Mouse (Mus musculus) forebrain, embryonic 16.5 days (tissue): ENCODE results near the gene Prkca. TPM values are rescaled to one million over a fixed set of nuclear protein-coding genes. Genes with fewer than 3 reads are reported as not detected.

Experiments used
- ATAC-seq: fragments of 200-750 bp; cut with Nextera tagmentation; 2 replicates; pipeline ENCODE4 v1.8.0; 2017; ENCODE audit warnings: mild to moderate bottlenecking, moderate library complexity
- H3K27ac ChIP-seq: fragments of 300-500 bp; sonication (generic); 2 replicates; pipeline ENCODE4 v1.5.1; 2014; ENCODE audit warnings: low read length, control low read depth
- H3K27me3 ChIP-seq: fragments of 300-500 bp; sonication (generic); replicated peaks from 2 replicates; pipeline ENCODE4 v1.6.1; 2014; ENCODE audit warnings: low read length; ENCODE audit not compliant: control insufficient read depth, insufficient read depth
- H3K36me3 ChIP-seq: fragments of 300-500 bp; sonication (generic); 2 replicates; pipeline ENCODE4 v1.6.1; 2014; ENCODE audit not compliant: control insufficient read depth, insufficient read depth
- H3K4me1 ChIP-seq: fragments of 300-500 bp; sonication (generic); replicated peaks from 2 replicates; pipeline ENCODE4 v1.6.1; 2014; ENCODE audit warnings: low read length; ENCODE audit not compliant: control insufficient read depth, insufficient read depth
- H3K4me2 ChIP-seq: fragments of 300-500 bp; sonication (generic); 2 replicates; pipeline ENCODE4 v1.6.1; 2014; ENCODE audit warnings: mild to moderate bottlenecking, low read length, control low read depth
- H3K4me3 ChIP-seq: fragments of 300-500 bp; sonication (generic); replicated peaks from 2 replicates; pipeline ENCODE4 v1.5.1; 2014; ENCODE audit warnings: mild to moderate bottlenecking, low read length, control low read depth
- H3K9ac ChIP-seq: fragments of 300-500 bp; sonication (generic); replicated peaks from 2 replicates; pipeline ENCODE4 v1.6.1; 2014; ENCODE audit warnings: low read depth, low read length, control low read depth
- H3K9me3 ChIP-seq: fragments of 300-500 bp; sonication (generic); 2 replicates; pipeline ENCODE4 v1.6.1; 2016; ENCODE audit warnings: low read length; ENCODE audit not compliant: control insufficient read depth
- WGBS: fragments of 180-500 bp; shearing (Covaris S2); extraction: QIAGEN DNeasy Blood & Tissue Kit; methylation state at CpG from one replicate; pipeline ENCODE4 v1.1.7; 2014; 5-methylcytosine and 5-hydroxymethylcytosine counted together
- polyA plus RNA-seq: library from polyadenylated mRNA; unstranded; fragments of >200 nt; fragmentation: Nextera tagmentation; extraction: Ambion mirVana; gene quantifications from 2 replicates; pipeline ENCODE4 v1.2.1, GENCODE M21; 2015

The Prkca gene
- polyA plus RNA-seq, 1 experiment from 2014 or later: 7.5 TPM

GRCm38 (mm10) chr11:107936929-107937328 lies 406.8 kb downstream of the Prkca start:
- no peak for ATAC-seq
- H3K9ac ChIP-seq: no peak overlapping the region

GRCm38 (mm10) chr11:107931721-107932120 lies 412.0 kb downstream of the Prkca start:
- H3K9ac ChIP-seq: no peak overlapping the region
- ATAC-seq: no peak
- no peaks in the 10 kb centered on the region for H3K36me3 ChIP-seq
- 87% methylated on average over 7 of the region's 7 CpGs for WGBS
- no peaks in the 10 kb centered on the region for H3K4me1 ChIP-seq
- H3K27ac ChIP-seq: no peak overlapping the region
- no peak overlapping the region for H3K4me3 ChIP-seq
- no peaks in the 10 kb centered on the region for H3K9me3 ChIP-seq
- no peaks in the 10 kb centered on the region for H3K27me3 ChIP-seq
- H3K4me2 ChIP-seq: no peak overlapping the region

More at GRCm38 (mm10) chr11:107936929-107937328, 406.8 kb downstream of the Prkca start:
- no peaks in the 10 kb centered on the region for H3K9me3 ChIP-seq
- no peaks in the 10 kb centered on the region for H3K27me3 ChIP-seq
- peaks cover 6% of the 10 kb centered on the region; the same call in 1 of the 2 replicates for H3K36me3 ChIP-seq
- no peak overlapping the region for H3K4me2 ChIP-seq
- H3K4me3 ChIP-seq: no peak overlapping the region
- H3K27ac ChIP-seq: no peak overlapping the region
- H3K4me1 ChIP-seq: no peaks in the 10 kb centered on the region
- WGBS: 95% methylated on average over 2 of the region's 2 CpGs

- 88% methylated on average over 11 of the region's 11 CpGs for WGBS
- Histone ChIP-seq H3K4me1 (no peaks in the 10 kb centered on the region), H3K36me3 (no peaks in the 10 kb centered on the region), H3K9ac (no peak overlapping the region), H3K9me3 (no peaks in the 10 kb centered on the region), H3K27me3 (no peaks in the 10 kb centered on the region), H3K4me2 (no peak overlapping the region), H3K4me3 (no peak overlapping the region), H3K27ac (no peak overlapping the region)
- ATAC-seq: no peak
Observed at GRCm38 (mm10) chr11:107931288-107931687, 412.4 kb downstream of the Prkca start.

GRCm38 (mm10) chr11:107929712-107930111 lies 414.0 kb downstream of the Prkca start:
- Histone ChIP-seq H3K9ac (no peak overlapping the region), H3K27me3 (no peaks in the 10 kb centered on the region), H3K4me1 (no peaks in the 10 kb centered on the region), H3K27ac (no peak overlapping the region), H3K4me2 (no peak overlapping the region), H3K9me3 (no peaks in the 10 kb centered on the region), H3K4me3 (no peak overlapping the region), H3K36me3 (no peaks in the 10 kb centered on the region)
- no peak for ATAC-seq
- 65% methylated on average over 3 of the region's 3 CpGs for WGBS

DNA sequence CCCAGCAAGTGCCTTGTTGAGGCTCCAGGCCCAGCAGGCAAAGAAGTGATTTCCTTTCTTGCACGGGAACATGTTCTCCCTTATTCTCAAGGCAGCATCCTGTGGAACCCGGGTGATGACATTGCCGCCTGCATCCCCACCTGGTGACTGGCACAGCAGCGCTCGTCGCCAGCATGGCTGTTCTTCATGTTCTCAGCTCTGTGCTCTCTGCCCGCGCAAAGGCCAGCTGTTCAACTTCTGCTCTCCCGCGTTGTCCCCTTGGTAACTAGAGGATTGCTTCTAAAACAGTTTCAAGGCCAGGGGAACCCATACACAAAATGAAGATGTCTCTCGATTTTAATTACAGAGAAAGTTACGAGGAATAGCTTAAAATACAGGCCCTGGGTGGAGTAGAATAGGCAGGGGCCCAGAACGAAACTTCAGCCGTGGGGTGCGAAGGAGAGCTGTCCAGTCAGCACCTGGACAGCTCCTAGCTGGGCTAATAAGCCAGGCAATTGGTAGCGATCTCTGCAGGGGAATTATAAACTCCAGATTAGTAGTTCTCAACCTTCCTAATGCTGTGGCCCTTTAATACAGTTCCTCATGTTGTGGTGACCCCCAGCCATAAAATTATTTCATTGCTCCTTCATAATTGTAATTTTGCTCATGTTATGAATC lies 423.7 kb downstream of the Prkca start:
- ATAC-seq: no peak
- Histone ChIP-seq H3K4me1 (peaks cover 13% of the 10 kb centered on the region), H3K27ac (no peak overlapping the region), H3K9me3 (no peaks in the 10 kb centered on the region), H3K36me3 (no peaks in the 10 kb centered on the region), H3K4me2 (no peak overlapping the region), H3K9ac (no peak overlapping the region), H3K4me3 (no peak overlapping the region), H3K27me3 (0 out of 2 replicates have a peak, but pooled peaks cover 2% of the 10 kb centered on the region)
- 35% methylated on average over 16 of the region's 16 CpGs for WGBS

- Histone ChIP-seq H3K27me3 (peaks cover 2% of the 10 kb centered on the region; the same call in 1 of the 2 replicates), H3K4me3 (no peak overlapping the region), H3K4me2 (no peak overlapping the region), H3K9ac (no peak overlapping the region), H3K9me3 (no peaks in the 10 kb centered on the region), H3K27ac (0 out of 2 replicates have a peak overlapping the region, but pooled peaks have one; percentile 22), H3K4me1 (peaks cover 13% of the 10 kb centered on the region), H3K36me3 (no peaks in the 10 kb centered on the region)
- 24% methylated on average over 9 of the region's 9 CpGs for WGBS
- peak; percentile 77 for ATAC-seq
Observed at GRCm38 (mm10) chr11:107917721-107918235, 425.9 kb downstream of the Prkca start.

DNA sequence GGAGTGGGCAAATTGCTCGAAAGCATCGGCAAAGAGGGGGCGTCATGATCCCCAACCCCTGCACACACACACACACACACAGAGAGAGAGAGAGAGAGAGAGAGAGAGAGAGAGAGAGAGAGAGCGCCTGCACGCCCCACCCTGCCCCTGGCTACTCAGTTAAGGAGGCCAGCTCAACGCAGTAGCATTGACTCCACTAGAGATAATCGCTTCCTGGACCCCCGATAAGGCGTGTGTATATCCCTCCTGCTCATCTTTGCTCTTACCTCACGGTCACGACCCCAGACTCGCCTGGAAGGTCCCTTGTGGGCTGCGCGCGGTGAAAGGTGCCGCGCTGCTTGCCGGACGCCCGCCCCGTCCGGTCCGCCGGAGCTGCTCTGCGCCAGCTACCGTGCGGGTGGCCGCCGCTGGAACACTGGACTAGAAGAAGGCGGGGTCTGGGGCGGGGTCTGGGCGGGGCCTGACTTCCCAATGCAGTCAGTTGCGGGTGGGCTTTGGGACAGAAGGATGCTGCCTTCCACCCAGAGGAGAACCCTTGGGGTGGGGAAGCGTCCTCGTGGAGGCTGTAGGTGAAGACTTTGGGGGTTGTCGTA lies 429.0 kb downstream of the Prkca start, which contains the start of gene Cacng5:
TSS of gene Cacng5 (minus strand) at position 422 of the 593 bp plus-strand sequence.
- ATAC-seq: peak; percentile 74
- WGBS: 4% methylated on average over 34 of the region's 36 CpGs
- peaks cover 2% of the 10 kb centered on the region; the same call in 1 of the 2 replicates for H3K27me3 ChIP-seq
- no peaks in the 10 kb centered on the region for H3K36me3 ChIP-seq
- H3K4me2 ChIP-seq: peak within 1 kb of the TSS; percentile 69
- H3K27ac ChIP-seq: no peak within 1 kb of the TSS
- peak within 1 kb of the TSS; percentile 52 for H3K4me3 ChIP-seq
- peaks cover 13% of the 10 kb centered on the region for H3K4me1 ChIP-seq
- no peaks in the 10 kb centered on the region for H3K9me3 ChIP-seq
- H3K9ac ChIP-seq: peak within 1 kb of the TSS; percentile 54

DNA sequence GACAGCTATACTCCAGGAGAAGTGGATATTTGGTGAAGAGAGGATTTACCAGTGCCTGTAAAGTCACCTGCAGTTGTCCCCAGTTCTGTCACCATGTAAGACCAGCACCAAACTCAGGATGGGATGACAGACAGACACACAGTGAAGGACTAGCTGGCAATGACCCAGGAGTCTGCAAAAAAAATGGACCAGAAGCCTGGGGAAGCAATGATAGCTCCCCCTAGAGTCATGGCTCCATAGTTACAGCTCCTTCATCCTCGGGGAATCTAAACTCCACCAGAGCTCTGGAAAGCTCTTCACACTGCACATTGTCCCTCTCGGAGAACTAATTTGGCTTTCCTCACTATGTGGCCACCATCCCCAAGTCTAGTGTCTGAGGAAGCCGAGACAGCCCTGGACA lies 430.4 kb downstream of the Prkca start:
- ATAC-seq: no peak
- Histone ChIP-seq H3K36me3 (no peaks in the 10 kb centered on the region), H3K9ac (no peak overlapping the region), H3K9me3 (no peaks in the 10 kb centered on the region), H3K4me1 (peaks cover 13% of the 10 kb centered on the region), H3K4me2 (no peak overlapping the region), H3K4me3 (no peak overlapping the region), H3K27ac (no peak overlapping the region), H3K27me3 (peaks cover 2% of the 10 kb centered on the region; the same call in 1 of the 2 replicates)
- 49% methylated on average over 3 of the region's 3 CpGs for WGBS

- Histone ChIP-seq H3K9ac (no peak overlapping the region), H3K27ac (no peak overlapping the region), H3K4me3 (no peak overlapping the region), H3K36me3 (no peaks in the 10 kb centered on the region), H3K4me2 (no peak overlapping the region), H3K27me3 (no peaks in the 10 kb centered on the region), H3K4me1 (peaks cover 7% of the 10 kb centered on the region), H3K9me3 (no peaks in the 10 kb centered on the region)
- ATAC-seq: no peak
- WGBS: 51% methylated on average over 9 of the region's 9 CpGs
Observed at GRCm38 (mm10) chr11:107905364-107905763, 438.4 kb downstream of the Prkca start.
